Mouse (Mus musculus) MEL (cell line): Measurements from ENCODE around the gene Ppfibp1.

Source experiments
- CTCF ChIP-seq, 3 experiments: IDR thresholded peaks in 2 of 3; conservative IDR thresholded peaks in 1 of 3; 2 replicates each; pipeline ENCODE4 v1.5.1; 2011 to 2012; ENCODE audit warnings: low read length in 3 of 3, low read depth in 2 of 3, mild to moderate bottlenecking in 2 of 3, improper control_type of control experiment in 1 of 3, inconsistent platforms in 1 of 3, mixed read lengths in 1 of 3, moderate library complexity in 1 of 3; ENCODE audit not compliant: control insufficient read depth in 1 of 3, insufficient read depth in 1 of 3, poor library complexity in 1 of 3, severe bottlenecking in 1 of 3
- EP300 ChIP-seq, 2 experiments: IDR thresholded peaks; 2 replicates each; pipeline ENCODE4 v1.6.1; 2011; ENCODE audit warnings: improper control_type of control experiment in 2 of 2, low read length in 2 of 2, low read depth in 1 of 2, mild to moderate bottlenecking in 1 of 2
- GATA1 ChIP-seq: IDR thresholded peaks from 2 replicates; pipeline ENCODE4 v1.6.1; 2011; ENCODE audit warnings: low read depth, low read length, improper control_type of control experiment
- MAX ChIP-seq: IDR thresholded peaks from 2 replicates; pipeline ENCODE4 v1.6.1; 2011; ENCODE audit warnings: low read length, improper control_type of control experiment
- POLR2A ChIP-seq, 2 experiments: IDR thresholded peaks; 2 replicates each; pipeline ENCODE4 v1.6.1; 2011 to 2012; ENCODE audit warnings: low read length in 2 of 2, mild to moderate bottlenecking in 2 of 2, control low read depth in 1 of 2, improper control_type of control experiment in 1 of 2, low read depth in 1 of 2, moderate library complexity in 1 of 2; ENCODE audit not compliant: control insufficient read depth in 1 of 2, insufficient read depth in 1 of 2, poor library complexity in 1 of 2

- TF ChIP-seq MAX = no peak
- TF ChIP-seq GATA1 = no peak
- no peak for TF ChIP-seq POLR2A (IDR thresholded peaks at IDR 0.05; ENCODE audit: control insufficient read depth in 1 of 2, insufficient read depth in 1 of 2, low read depth in 1 of 2, low read length in 2 of 2, poor library complexity in 1 of 2)
- no peak for TF ChIP-seq CTCF (IDR thresholded peaks at IDR 0.05 in 2 of 3, conservative IDR thresholded peaks at IDR 0.05 in 1 of 3; ENCODE audit: control insufficient read depth in 1 of 3, insufficient read depth in 1 of 3, low read depth in 2 of 3, low read length in 3 of 3, poor library complexity in 1 of 3, severe bottlenecking in 1 of 3)
- TF ChIP-seq EP300 (IDR thresholded peaks at IDR 0.05; ENCODE audit: low read depth in 1 of 2, low read length in 2 of 2) = no peak
Observed at GRCm38 (mm10) chr6:146967836-146968235, 79.5 kb downstream of the Ppfibp1 start.
